In the genomic region with DNA sequence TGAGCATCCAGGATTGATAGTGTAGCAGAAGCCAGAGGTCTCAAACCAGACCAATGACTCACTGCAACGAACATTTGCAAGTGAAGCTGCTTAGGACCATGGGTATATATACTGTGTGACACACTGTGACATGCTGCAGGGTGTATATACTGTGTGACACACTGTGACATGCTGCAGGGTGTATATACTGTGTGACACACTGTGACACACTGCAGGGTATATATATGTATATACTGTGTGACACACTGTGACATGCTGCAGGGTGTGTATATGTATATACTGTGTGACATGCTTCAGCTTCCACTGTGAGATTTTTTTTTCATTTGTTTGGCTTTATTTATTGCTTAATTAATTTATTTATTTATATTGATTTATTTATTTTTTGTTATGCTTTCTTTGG, we compare ENCODE assay signal across 25 mouse cellular contexts. TPM values are rescaled to one million over a fixed set of nuclear protein-coding genes. Genes with fewer than 3 reads are reported as not detected.
DNase-seq lines count a peak whose midpoint lies in the region; ATAC-seq lines count a peak whose summit lies in the region.
"Had no signal": no experiment of that assay in that cellular context is flagged by ENCODE, and none has a peak within 500 bp of the region (broad histone marks: within the 10 kb centered on the region; RNA-seq: fewer than 3 reads in every experiment).

No protein-coding gene starts in this region.

- H3K4me2 ChIP-seq in embryonic facial prominence, embryonic 11.5 days (ENCODE audit: low read depth, low read length) = no peak overlapping the region
- H3K4me2 ChIP-seq in limb, embryonic 15.5 days = no peak overlapping the region
- H3K4me2 ChIP-seq in embryonic facial prominence, embryonic 12.5 days (replicated peaks) = no peak overlapping the region
- no peak overlapping the region for H3K4me2 ChIP-seq in embryonic facial prominence, embryonic 15.5 days (replicated peaks)
- H3K4me2 ChIP-seq: forebrain, embryonic 12.5 days had no signal

- H3K9ac ChIP-seq in embryonic facial prominence, embryonic 11.5 days (replicated peaks; ENCODE audit: low read length) = no peak overlapping the region
- H3K9ac ChIP-seq in limb, embryonic 15.5 days = no peak overlapping the region
- no peak overlapping the region for H3K9ac ChIP-seq in embryonic facial prominence, embryonic 12.5 days
- H3K9ac ChIP-seq in embryonic facial prominence, embryonic 15.5 days = no peak overlapping the region
- H3K9ac ChIP-seq: forebrain, embryonic 12.5 days had no signal

- no peaks in the 10 kb centered on the region for H3K36me3 ChIP-seq in embryonic facial prominence, embryonic 11.5 days (replicated peaks; ENCODE audit: control insufficient read depth, insufficient read depth, low read depth, low read length)
- H3K36me3 ChIP-seq in embryonic facial prominence, embryonic 10.5 days (replicated peaks) = no peaks in the 10 kb centered on the region
- H3K36me3 ChIP-seq in limb, embryonic 15.5 days = no peaks in the 10 kb centered on the region
- H3K36me3 ChIP-seq in limb, embryonic 10.5 days = no peaks in the 10 kb centered on the region
- no peaks in the 10 kb centered on the region for H3K36me3 ChIP-seq in embryonic facial prominence, embryonic 12.5 days
- no peaks in the 10 kb centered on the region for H3K36me3 ChIP-seq in embryonic facial prominence, embryonic 15.5 days
- H3K36me3 ChIP-seq: forebrain, embryonic 10.5 days; forebrain, embryonic 12.5 days; G1E had no signal

- WGBS in embryonic facial prominence, embryonic 11.5 days = 81% methylated on average over 1 of the region's 1 CpGs
- 91% methylated on average over 1 of the region's 1 CpGs for WGBS in embryonic facial prominence, embryonic 10.5 days
- 78% methylated on average over 1 of the region's 1 CpGs for WGBS in limb, embryonic 15.5 days
- WGBS in limb, embryonic 10.5 days = 86% methylated on average over 1 of the region's 1 CpGs
- 85% methylated on average over 1 of the region's 1 CpGs for WGBS in embryonic facial prominence, embryonic 12.5 days
- 80% methylated on average over 1 of the region's 1 CpGs for WGBS in embryonic facial prominence, embryonic 15.5 days

- H3K27me3 ChIP-seq in embryonic facial prominence, embryonic 11.5 days (ENCODE audit: control insufficient read depth, insufficient read depth, low read length) = no peaks in the 10 kb centered on the region
- peaks cover 5% of the 10 kb centered on the region for H3K27me3 ChIP-seq in embryonic facial prominence, embryonic 10.5 days (replicated peaks; ENCODE audit: low read depth, poor library complexity, severe bottlenecking)
- peaks cover 2% of the 10 kb centered on the region; the same call in 1 of the 2 replicates for H3K27me3 ChIP-seq in limb, embryonic 15.5 days
- peaks cover 6% of the 10 kb centered on the region for H3K27me3 ChIP-seq in limb, embryonic 10.5 days (ENCODE audit: low read depth, poor library complexity, severe bottlenecking)
- peaks cover 1% of the 10 kb centered on the region; the same call in 1 of the 2 replicates for H3K27me3 ChIP-seq in embryonic facial prominence, embryonic 12.5 days
- H3K27me3 ChIP-seq in embryonic facial prominence, embryonic 15.5 days = peaks cover 5% of the 10 kb centered on the region; the same call in 1 of the 2 replicates
- H3K27me3 ChIP-seq: forebrain, embryonic 12.5 days; Patski had no signal

- no peak for DNase-seq in embryonic facial prominence, embryonic 11.5 days (ENCODE audit: low spot score)
- DNase-seq in embryonic facial prominence, embryonic 10.5 days (ENCODE audit: low spot score) = no peak
- no peak for DNase-seq in limb, embryonic 10.5 days (ENCODE audit: low spot score)
- no peak for DNase-seq in retina, embryonic 14.5 days (ENCODE audit: low spot score)
- DNase-seq: adrenal gland, adult 8-10 months; adrenal gland, postnatal 14 days; adrenal gland, postnatal 36 days; B cell, adult 2 months; cerebellum, adult 11-12 months; cerebellum, adult 2 months; cerebellum, adult 9-10 months; cerebellum, postnatal 10 days; cerebellum, postnatal 25 days had no signal

- no peak overlapping the region for H3K27ac ChIP-seq in embryonic facial prominence, embryonic 11.5 days (replicated peaks; ENCODE audit: low read depth, low read length)
- H3K27ac ChIP-seq in embryonic facial prominence, embryonic 10.5 days (replicated peaks) = no peak overlapping the region
- H3K27ac ChIP-seq in limb, embryonic 15.5 days = no peak overlapping the region
- no peak overlapping the region for H3K27ac ChIP-seq in limb, embryonic 10.5 days
- H3K27ac ChIP-seq in embryonic facial prominence, embryonic 12.5 days = no peak overlapping the region
- no peak overlapping the region for H3K27ac ChIP-seq in embryonic facial prominence, embryonic 15.5 days (replicated peaks)
- H3K27ac ChIP-seq: forebrain, embryonic 10.5 days; forebrain, embryonic 12.5 days had no signal

- H3K9me3 ChIP-seq in embryonic facial prominence, embryonic 11.5 days (replicated peaks; ENCODE audit: control insufficient read depth, low read length) = no peaks in the 10 kb centered on the region
- no peaks in the 10 kb centered on the region for H3K9me3 ChIP-seq in embryonic facial prominence, embryonic 10.5 days
- H3K9me3 ChIP-seq in limb, embryonic 15.5 days = no peaks in the 10 kb centered on the region
- H3K9me3 ChIP-seq in limb, embryonic 10.5 days (replicated peaks) = no peaks in the 10 kb centered on the region
- H3K9me3 ChIP-seq in embryonic facial prominence, embryonic 12.5 days = no peaks in the 10 kb centered on the region
- H3K9me3 ChIP-seq in embryonic facial prominence, embryonic 15.5 days (replicated peaks) = no peaks in the 10 kb centered on the region
- H3K9me3 ChIP-seq: forebrain, embryonic 10.5 days; forebrain, embryonic 12.5 days; G1E had no signal

- 0 out of 2 replicates have a peak, but pooled peaks have one; percentile 62 for ATAC-seq in embryonic facial prominence, embryonic 11.5 days (replicated peaks; ENCODE audit: insufficient number of reproducible peaks, low FRiP score, low TSS enrichment, low read depth)
- 0 out of 2 replicates have a peak, but pooled peaks have one; percentile 61 for ATAC-seq in limb, embryonic 15.5 days (ENCODE audit: insufficient number of reproducible peaks, low FRiP score, low TSS enrichment, low read depth)
- ATAC-seq in embryonic facial prominence, embryonic 12.5 days (ENCODE audit: insufficient number of reproducible peaks, insufficient read depth, low FRiP score, low TSS enrichment) = 0 out of 2 replicates have a peak, but pooled peaks have one; percentile 64
- peak; percentile 47; the same call in 1 of the 2 replicates for ATAC-seq in embryonic facial prominence, embryonic 15.5 days (ENCODE audit: insufficient number of reproducible peaks, low FRiP score, low TSS enrichment, low read depth)
- ATAC-seq: activated CD4-positive, CD25-positive, alpha-beta regulatory T cell, adult 4 months; CD4-positive, CD25-positive, alpha-beta regulatory T cell, adult 4 months; forebrain, embryonic 14.5 days; forebrain, embryonic 16.5 days; Patski had no signal

- H3K4me1 ChIP-seq in embryonic facial prominence, embryonic 11.5 days (ENCODE audit: control insufficient read depth, insufficient read depth, low read length) = no peaks in the 10 kb centered on the region
- peaks cover 17% of the 10 kb centered on the region for H3K4me1 ChIP-seq in embryonic facial prominence, embryonic 10.5 days
- H3K4me1 ChIP-seq in limb, embryonic 15.5 days = no peaks in the 10 kb centered on the region
- no peaks in the 10 kb centered on the region for H3K4me1 ChIP-seq in limb, embryonic 10.5 days
- H3K4me1 ChIP-seq in embryonic facial prominence, embryonic 12.5 days = no peaks in the 10 kb centered on the region
- no peaks in the 10 kb centered on the region for H3K4me1 ChIP-seq in embryonic facial prominence, embryonic 15.5 days
- H3K4me1 ChIP-seq: forebrain, embryonic 10.5 days; forebrain, embryonic 12.5 days had no signal

- no peak overlapping the region for H3K4me3 ChIP-seq in embryonic facial prominence, embryonic 11.5 days (ENCODE audit: low read depth, low read length)
- no peak overlapping the region for H3K4me3 ChIP-seq in embryonic facial prominence, embryonic 10.5 days
- no peak overlapping the region for H3K4me3 ChIP-seq in limb, embryonic 15.5 days
- no peak overlapping the region for H3K4me3 ChIP-seq in limb, embryonic 10.5 days
- no peak overlapping the region for H3K4me3 ChIP-seq in embryonic facial prominence, embryonic 12.5 days
- H3K4me3 ChIP-seq in embryonic facial prominence, embryonic 15.5 days (replicated peaks) = no peak overlapping the region
- H3K4me3 ChIP-seq: erythroblast, embryonic 14.5 days; forebrain, embryonic 10.5 days; forebrain, embryonic 12.5 days had no signal

RNA-seq across cellular contexts. Expression of gene Cux1, which starts 45.1 kb away (rescaled TPM):
- 64.9 and 71.2 TPM in 2 replicates for polyA plus RNA-seq in embryonic facial prominence, embryonic 11.5 days (2014; fragmentation: Nextera tagmentation; extraction: Ambion mirVana)
- 75.3 and 77.8 TPM in 2 replicates for polyA plus RNA-seq in embryonic facial prominence, embryonic 10.5 days (2016; fragmentation: Nextera tagmentation; extraction: Ambion mirVana)
- polyA plus RNA-seq in limb, embryonic 15.5 days (2015; fragmentation: Nextera tagmentation; extraction: Ambion mirVana) = 76.4 and 80.1 TPM in 2 replicates
- 59.1 and 67.7 TPM in 2 replicates for polyA plus RNA-seq in limb, embryonic 10.5 days (2016; fragmentation: Nextera tagmentation; extraction: Ambion mirVana)
- 79.8 and 81.1 TPM in 2 replicates for polyA plus RNA-seq in embryonic facial prominence, embryonic 12.5 days (2016; fragmentation: Nextera tagmentation; extraction: Ambion mirVana)
- polyA plus RNA-seq in embryonic facial prominence, embryonic 15.5 days (2015; fragmentation: Nextera tagmentation; extraction: Ambion mirVana) = 72.7 and 78.0 TPM in 2 replicates
